Mouse (Mus musculus): Measurements from ENCODE around the gene Cmtm2b. TPM values are rescaled to one million over a fixed set of nuclear protein-coding genes. Genes with fewer than 3 reads are reported as not detected.
"Not testable (repeated sequence)": the region's sequence is repeated elsewhere in the genome, so short reads cannot be mapped to it uniquely, and the experiment has no call there.

Cmtm2b gene
- not detected in 2 replicates for polyA plus RNA-seq (2015; fragmentation: Nextera tagmentation; extraction: Ambion mirVana)

DNA sequence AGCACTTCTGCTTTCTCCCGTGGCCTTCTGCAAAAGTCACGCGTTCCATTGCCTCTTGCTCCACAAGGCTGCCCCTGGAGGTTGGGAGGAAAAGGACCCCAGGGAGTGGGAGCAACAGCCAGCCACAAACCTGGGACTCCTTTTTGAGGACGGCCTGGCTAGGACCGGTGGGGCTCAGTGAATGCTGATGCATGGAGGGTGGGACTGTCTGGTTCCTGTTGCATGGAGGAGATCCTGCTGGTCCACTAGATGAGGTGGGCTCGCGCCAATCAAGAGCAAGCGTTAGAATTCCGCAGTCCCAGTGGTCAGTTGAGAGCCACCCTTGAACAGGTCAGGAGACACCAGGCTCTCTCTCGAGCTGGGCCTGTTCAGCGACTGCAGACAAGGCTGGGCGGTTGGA lies at the start of gene Cmtm2b:
Gene Cmtm2b (plus strand): TSS at position 301 of the 400 bp plus-strand sequence.
- H3K27ac ChIP-seq (ENCODE audit: low read length); ATAC-seq (replicated peaks; ENCODE audit: extremely low read depth, insufficient read depth, low FRiP score): not testable (repeated sequence)

DNA sequence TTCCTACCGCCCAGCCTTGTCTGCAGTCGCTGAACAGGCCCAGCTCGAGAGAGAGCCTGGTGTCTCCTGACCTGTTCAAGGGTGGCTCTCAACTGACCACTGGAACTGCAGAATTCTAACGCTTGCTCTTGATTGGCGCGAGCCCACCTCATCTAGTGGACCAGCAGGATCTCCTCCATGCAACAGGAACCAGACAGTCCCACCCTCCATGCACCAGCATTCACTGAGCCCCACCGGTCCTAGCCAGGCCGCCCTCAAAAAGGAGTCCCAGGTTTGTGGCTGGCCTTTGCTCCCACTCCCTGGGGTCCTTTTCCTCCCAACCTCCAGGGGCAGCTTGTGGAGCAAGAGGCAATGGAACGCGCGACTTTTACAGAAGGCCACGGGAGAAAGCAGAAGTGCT lies 28.9 kb upstream of the Cmtm2b start, which contains the start of gene Cmtm2a:
Gene Cmtm2a (minus strand): TSS at position 101 of the 400 bp plus-strand sequence.
- H3K27me3 ChIP-seq (ENCODE audit: control insufficient read depth, insufficient read depth, low read length) = not testable (repeated sequence)

More for the DNA sequence above, at the start of gene Cmtm2b:
- WGBS = 76% methylated on average over 12 of the region's 12 CpGs
- H3K4me2 ChIP-seq (ENCODE audit: low read depth, low read length); H3K27me3 ChIP-seq (ENCODE audit: control insufficient read depth, insufficient read depth, low read length); H3K9me3 ChIP-seq (replicated peaks; ENCODE audit: control insufficient read depth, low read length); H3K4me3 ChIP-seq (ENCODE audit: low read length); H3K9ac ChIP-seq (ENCODE audit: low read length); H3K36me3 ChIP-seq (ENCODE audit: control insufficient read depth, insufficient read depth); H3K4me1 ChIP-seq (ENCODE audit: control insufficient read depth, insufficient read depth, low read length): not testable (repeated sequence)

GRCm38 (mm10) chr8:104294396-104294795 lies 27.6 kb upstream of the Cmtm2b start:
- Histone ChIP-seq H3K36me3 (ENCODE audit: control insufficient read depth, insufficient read depth) (no peaks in the 10 kb centered on the region), H3K4me2 (ENCODE audit: low read depth, low read length) (no peak overlapping the region), H3K9me3 (replicated peaks; ENCODE audit: control insufficient read depth, low read length) (no peaks in the 10 kb centered on the region), H3K27me3 (ENCODE audit: control insufficient read depth, insufficient read depth, low read length) (no peaks in the 10 kb centered on the region), H3K4me1 (ENCODE audit: control insufficient read depth, insufficient read depth, low read length) (no peaks in the 10 kb centered on the region), H3K27ac (ENCODE audit: low read length) (no peak overlapping the region), H3K9ac (ENCODE audit: low read length) (no peak overlapping the region), H3K4me3 (ENCODE audit: low read length) (no peak overlapping the region)
- 72% methylated on average over 1 of the region's 1 CpGs for WGBS
- ATAC-seq (replicated peaks; ENCODE audit: extremely low read depth, insufficient read depth, low FRiP score) = no peak

More for the DNA sequence above, 28.9 kb upstream of the Cmtm2b start, which contains the start of gene Cmtm2a:
- not testable (repeated sequence) for H3K4me1 ChIP-seq (ENCODE audit: control insufficient read depth, insufficient read depth, low read length); H3K4me2 ChIP-seq (ENCODE audit: low read depth, low read length); ATAC-seq (replicated peaks; ENCODE audit: extremely low read depth, insufficient read depth, low FRiP score); H3K9ac ChIP-seq (ENCODE audit: low read length); H3K4me3 ChIP-seq (ENCODE audit: low read length); H3K36me3 ChIP-seq (ENCODE audit: control insufficient read depth, insufficient read depth); H3K9me3 ChIP-seq (replicated peaks; ENCODE audit: control insufficient read depth, low read length); H3K27ac ChIP-seq (ENCODE audit: low read length)
- 78% methylated on average over 10 of the region's 12 CpGs for WGBS

GRCm38 (mm10) chr8:104301577-104301976 lies 20.5 kb upstream of the Cmtm2b start:
- H3K27me3 ChIP-seq (ENCODE audit: control insufficient read depth, insufficient read depth, low read length); H3K4me1 ChIP-seq (ENCODE audit: control insufficient read depth, insufficient read depth, low read length); H3K27ac ChIP-seq (ENCODE audit: low read length); H3K9ac ChIP-seq (ENCODE audit: low read length); H3K36me3 ChIP-seq (ENCODE audit: control insufficient read depth, insufficient read depth); ATAC-seq (replicated peaks; ENCODE audit: extremely low read depth, insufficient read depth, low FRiP score); H3K9me3 ChIP-seq (replicated peaks; ENCODE audit: control insufficient read depth, low read length); H3K4me3 ChIP-seq (ENCODE audit: low read length); H3K4me2 ChIP-seq (ENCODE audit: low read depth, low read length): not testable (repeated sequence)
- WGBS = 23% methylated on average over 3 of the region's 3 CpGs

GRCm38 (mm10) chr8:104302536-104302935 lies 19.5 kb upstream of the Cmtm2b start:
- H3K4me2 ChIP-seq (ENCODE audit: low read depth, low read length); H3K27me3 ChIP-seq (ENCODE audit: control insufficient read depth, insufficient read depth, low read length); ATAC-seq (replicated peaks; ENCODE audit: extremely low read depth, insufficient read depth, low FRiP score); H3K4me3 ChIP-seq (ENCODE audit: low read length); H3K27ac ChIP-seq (ENCODE audit: low read length); H3K9me3 ChIP-seq (replicated peaks; ENCODE audit: control insufficient read depth, low read length); H3K9ac ChIP-seq (ENCODE audit: low read length); H3K36me3 ChIP-seq (ENCODE audit: control insufficient read depth, insufficient read depth); H3K4me1 ChIP-seq (ENCODE audit: control insufficient read depth, insufficient read depth, low read length): not testable (repeated sequence)
- WGBS = 92% methylated on average over 4 of the region's 4 CpGs

- Histone ChIP-seq H3K4me3 (ENCODE audit: low read length) (no peak overlapping the region), H3K27ac (ENCODE audit: low read length) (no peak overlapping the region), H3K4me1 (ENCODE audit: control insufficient read depth, insufficient read depth, low read length) (no peaks in the 10 kb centered on the region), H3K9me3 (replicated peaks; ENCODE audit: control insufficient read depth, low read length) (no peaks in the 10 kb centered on the region), H3K4me2 (ENCODE audit: low read depth, low read length) (no peak overlapping the region), H3K27me3 (ENCODE audit: control insufficient read depth, insufficient read depth, low read length) (no peaks in the 10 kb centered on the region), H3K36me3 (ENCODE audit: control insufficient read depth, insufficient read depth) (no peaks in the 10 kb centered on the region), H3K9ac (ENCODE audit: low read length) (no peak overlapping the region)
- 82% methylated on average over 11 of the region's 11 CpGs for WGBS
- no peak for ATAC-seq (replicated peaks; ENCODE audit: extremely low read depth, insufficient read depth, low FRiP score)
Observed at GRCm38 (mm10) chr8:104304962-104305361, 17.1 kb upstream of the Cmtm2b start.

DNA sequence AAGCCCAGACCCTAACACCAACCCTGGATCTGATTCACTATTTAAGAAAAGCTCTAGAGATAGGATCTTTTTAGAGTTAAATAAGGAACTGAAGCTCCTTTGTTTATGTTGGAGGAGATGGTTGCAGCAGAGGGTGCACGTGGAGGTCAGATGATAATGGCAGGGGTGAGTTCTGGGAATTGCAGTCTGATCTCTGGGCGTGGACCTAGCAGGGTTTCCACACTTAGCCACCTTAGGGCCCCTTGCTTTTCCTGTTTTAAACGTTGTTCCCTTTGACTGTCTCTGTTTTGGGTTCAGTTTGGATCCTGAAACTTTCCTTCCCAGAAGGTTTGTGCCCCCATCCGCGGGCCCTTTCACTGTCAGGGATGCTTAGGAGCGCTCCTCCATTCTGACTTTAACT lies 13.7 kb upstream of the Cmtm2b start:
- 42% methylated on average over 6 of the region's 6 CpGs for WGBS
- H3K4me2 ChIP-seq (ENCODE audit: low read depth, low read length); H3K27ac ChIP-seq (ENCODE audit: low read length); H3K36me3 ChIP-seq (ENCODE audit: control insufficient read depth, insufficient read depth); H3K9ac ChIP-seq (ENCODE audit: low read length); H3K4me3 ChIP-seq (ENCODE audit: low read length); H3K4me1 ChIP-seq (ENCODE audit: control insufficient read depth, insufficient read depth, low read length); H3K9me3 ChIP-seq (replicated peaks; ENCODE audit: control insufficient read depth, low read length); ATAC-seq (replicated peaks; ENCODE audit: extremely low read depth, insufficient read depth, low FRiP score); H3K27me3 ChIP-seq (ENCODE audit: control insufficient read depth, insufficient read depth, low read length): not testable (repeated sequence)

- ATAC-seq (replicated peaks; ENCODE audit: extremely low read depth, insufficient read depth, low FRiP score); H3K4me1 ChIP-seq (ENCODE audit: control insufficient read depth, insufficient read depth, low read length); H3K9me3 ChIP-seq (replicated peaks; ENCODE audit: control insufficient read depth, low read length); H3K36me3 ChIP-seq (ENCODE audit: control insufficient read depth, insufficient read depth); H3K4me2 ChIP-seq (ENCODE audit: low read depth, low read length); H3K27me3 ChIP-seq (ENCODE audit: control insufficient read depth, insufficient read depth, low read length); H3K9ac ChIP-seq (ENCODE audit: low read length); H3K4me3 ChIP-seq (ENCODE audit: low read length); H3K27ac ChIP-seq (ENCODE audit: low read length): not testable (repeated sequence)
- WGBS = 75% methylated on average over 36 of the region's 36 CpGs
Observed at GRCm38 (mm10) chr8:104309441-104310155, 12.4 kb upstream of the Cmtm2b start, which contains the start of the genes Gm45711 and Cmtm1. Gm45711 (minus strand) TSS chr8:104310081. Cmtm1 (minus strand) TSS chr8:104310145.

GRCm38 (mm10) chr8:104312023-104312422 lies 10.0 kb upstream of the Cmtm2b start:
- not testable (repeated sequence) for H3K9ac ChIP-seq (ENCODE audit: low read length); H3K27ac ChIP-seq (ENCODE audit: low read length); H3K4me1 ChIP-seq (ENCODE audit: control insufficient read depth, insufficient read depth, low read length); H3K9me3 ChIP-seq (replicated peaks; ENCODE audit: control insufficient read depth, low read length); ATAC-seq (replicated peaks; ENCODE audit: extremely low read depth, insufficient read depth, low FRiP score); H3K36me3 ChIP-seq (ENCODE audit: control insufficient read depth, insufficient read depth); H3K4me2 ChIP-seq (ENCODE audit: low read depth, low read length); H3K27me3 ChIP-seq (ENCODE audit: control insufficient read depth, insufficient read depth, low read length); H3K4me3 ChIP-seq (ENCODE audit: low read length)
- 80% methylated on average over 3 of the region's 3 CpGs for WGBS
